Mouse (Mus musculus): ENCODE data around the gene Gabra5.

DNA sequence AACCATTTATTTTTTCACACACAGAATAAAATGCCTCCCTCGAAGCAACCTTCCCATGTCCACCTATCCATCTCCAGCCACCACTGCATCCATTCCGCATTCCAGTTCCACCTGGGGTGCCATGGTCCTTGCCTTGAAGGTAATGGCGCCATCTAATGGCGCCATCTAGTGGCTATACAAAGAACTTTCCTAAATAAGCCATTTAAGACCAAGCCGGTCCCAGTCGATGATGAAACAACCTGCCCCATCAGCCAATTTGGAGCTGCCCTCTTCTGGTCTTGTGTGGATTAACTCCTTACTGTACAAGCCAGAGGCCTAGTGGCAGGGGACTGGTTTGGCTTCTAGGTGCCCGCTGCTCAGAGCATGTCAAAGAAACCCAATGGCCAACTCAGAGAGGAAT is 28.7 kb upstream of the Gabra5 start:
- 0 out of 2 replicates have a peak, but pooled peaks have one; percentile 6 for TF ChIP-seq CTCF (IDR thresholded peaks at IDR 0.05; ENCODE audit: low read depth, low read length)
- no peak for TF ChIP-seq TAL1 (conservative IDR thresholded peaks at IDR 0.05; ENCODE audit: low read depth, low read length)

Measured in G1E (cell line).